Mouse (Mus musculus): ENCODE measurements around the gene Cgas. TPM values are rescaled to one million over a fixed set of nuclear protein-coding genes. Genes with fewer than 3 reads are reported as not detected.

The Cgas gene
- polyA plus RNA-seq, 1 experiment from 2014 or later = 0.44 TPM

DNA sequence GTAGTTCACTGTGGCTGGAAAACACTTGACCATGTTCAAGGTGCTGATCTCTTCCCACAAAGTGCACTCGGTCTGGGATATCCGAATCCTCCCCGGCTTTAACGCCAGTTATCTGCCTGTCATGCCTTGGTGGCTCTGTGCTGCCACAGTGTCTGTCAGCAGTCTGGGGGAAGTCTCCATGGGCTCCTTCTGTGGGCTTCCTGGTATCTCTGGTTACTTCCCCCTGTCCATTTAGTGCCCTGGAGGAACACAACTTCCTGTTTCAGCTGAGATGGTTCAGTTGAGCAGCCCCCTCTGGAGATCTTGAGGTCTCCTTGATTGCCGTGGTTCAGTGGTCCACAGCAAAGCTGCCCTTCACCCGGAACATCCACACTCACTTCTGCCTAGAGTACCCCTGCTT is 14.9 kb downstream of the Cgas start:
- WGBS = 77% methylated on average over 6 of the region's 6 CpGs

DNA sequence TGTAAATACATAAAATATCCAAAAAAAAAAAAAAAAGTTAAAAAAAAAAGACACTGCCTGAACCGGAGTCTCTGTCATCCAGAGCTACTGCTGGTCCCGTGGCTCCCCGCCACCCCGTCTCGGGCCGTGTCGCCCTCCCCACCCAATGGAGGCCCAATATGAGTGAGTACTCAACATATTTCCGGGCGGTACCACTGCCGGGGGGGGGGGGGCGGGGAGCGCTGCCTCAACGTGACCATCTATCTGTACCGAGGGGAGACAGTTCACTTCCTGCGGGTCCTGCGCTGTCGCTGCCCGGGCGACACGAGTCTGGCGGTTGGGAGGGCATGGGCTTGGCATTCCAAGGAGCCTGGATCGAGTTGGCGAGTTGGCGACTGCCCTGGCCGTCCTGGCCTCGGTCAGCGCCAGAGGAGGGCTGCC is 15.7 kb downstream of the Cgas start:
- H3K9ac ChIP-seq (ENCODE audit: low read length) = peak overlapping the region; percentile 20; the same call in 1 of the 2 replicates
- H3K9me3 ChIP-seq (ENCODE audit: control insufficient read depth, low read length) = no peaks in the 10 kb centered on the region
- no peak overlapping the region for H3K27ac ChIP-seq (ENCODE audit: low read depth, low read length)
- 0 out of 2 replicates have a peak, but pooled peaks have one; percentile 36 for ATAC-seq (replicated peaks; ENCODE audit: low FRiP score)
- H3K4me1 ChIP-seq (replicated peaks; ENCODE audit: control insufficient read depth, insufficient read depth, low read length) = 0 out of 2 replicates have a peak, but pooled peaks cover 3% of the 10 kb centered on the region
- H3K4me3 ChIP-seq (ENCODE audit: low read depth, low read length) = peak overlapping the region; percentile 19; the same call in 1 of the 2 replicates
- H3K36me3 ChIP-seq (ENCODE audit: control insufficient read depth, insufficient read depth, low read length) = no peaks in the 10 kb centered on the region
- DNase-seq (ENCODE audit: low spot score) = peak; percentile 57
- H3K4me2 ChIP-seq (ENCODE audit: low read depth, low read length, severe bottlenecking) = peak overlapping the region; percentile 42
- no peaks in the 10 kb centered on the region for H3K27me3 ChIP-seq (ENCODE audit: control insufficient read depth, insufficient read depth, low read length)
- WGBS = 32% methylated on average over 26 of the region's 27 CpGs

More for the DNA sequence above, 14.9 kb downstream of the Cgas start:
- Histone ChIP-seq H3K9ac (ENCODE audit: low read length) (no peak overlapping the region), H3K4me2 (ENCODE audit: low read depth, low read length, severe bottlenecking) (no peak overlapping the region), H3K9me3 (ENCODE audit: control insufficient read depth, low read length) (no peaks in the 10 kb centered on the region), H3K4me1 (replicated peaks; ENCODE audit: control insufficient read depth, insufficient read depth, low read length) (0 out of 2 replicates have a peak, but pooled peaks cover 3% of the 10 kb centered on the region), H3K27me3 (ENCODE audit: control insufficient read depth, insufficient read depth, low read length) (no peaks in the 10 kb centered on the region), H3K27ac (ENCODE audit: low read depth, low read length) (no peak overlapping the region), H3K4me3 (ENCODE audit: low read depth, low read length) (no peak overlapping the region), H3K36me3 (ENCODE audit: control insufficient read depth, insufficient read depth, low read length) (no peaks in the 10 kb centered on the region)
- ATAC-seq (replicated peaks; ENCODE audit: low FRiP score) (no peak), DNase-seq (ENCODE audit: low spot score) (no peak)

DNA sequence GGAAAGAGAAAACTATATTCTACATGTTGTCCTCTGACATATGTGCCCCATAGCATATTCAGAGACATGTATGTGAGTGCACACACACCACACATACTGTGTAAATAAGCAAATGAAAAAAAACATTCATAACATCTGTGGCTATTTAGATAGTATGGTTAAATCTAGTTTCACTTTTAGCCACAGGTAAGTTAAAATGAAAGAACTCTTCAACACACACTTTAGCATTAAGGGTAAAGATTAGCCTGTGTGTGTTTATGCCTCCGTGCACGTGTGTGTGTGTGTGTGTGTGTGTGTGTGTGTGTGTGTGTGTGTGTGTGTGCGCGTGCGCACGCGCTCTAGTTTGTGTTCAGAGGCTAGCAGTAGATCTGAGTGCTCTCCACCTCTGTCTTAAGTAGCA is 41.4 kb downstream of the Cgas start:
- Histone ChIP-seq H3K4me3 (ENCODE audit: low read depth, low read length) (no peak overlapping the region), H3K27me3 (ENCODE audit: control insufficient read depth, insufficient read depth, low read length) (peaks cover 6% of the 10 kb centered on the region), H3K36me3 (ENCODE audit: control insufficient read depth, insufficient read depth, low read length) (no peaks in the 10 kb centered on the region), H3K27ac (ENCODE audit: low read depth, low read length) (no peak overlapping the region), H3K4me1 (replicated peaks; ENCODE audit: control insufficient read depth, insufficient read depth, low read length) (no peaks in the 10 kb centered on the region), H3K9me3 (ENCODE audit: control insufficient read depth, low read length) (no peaks in the 10 kb centered on the region), H3K9ac (ENCODE audit: low read length) (no peak overlapping the region), H3K4me2 (ENCODE audit: low read depth, low read length, severe bottlenecking) (no peak overlapping the region)
- ATAC-seq (replicated peaks; ENCODE audit: low FRiP score) (no peak), DNase-seq (ENCODE audit: low spot score) (no peak)
- 94% methylated on average over 7 of the region's 7 CpGs for WGBS

DNA sequence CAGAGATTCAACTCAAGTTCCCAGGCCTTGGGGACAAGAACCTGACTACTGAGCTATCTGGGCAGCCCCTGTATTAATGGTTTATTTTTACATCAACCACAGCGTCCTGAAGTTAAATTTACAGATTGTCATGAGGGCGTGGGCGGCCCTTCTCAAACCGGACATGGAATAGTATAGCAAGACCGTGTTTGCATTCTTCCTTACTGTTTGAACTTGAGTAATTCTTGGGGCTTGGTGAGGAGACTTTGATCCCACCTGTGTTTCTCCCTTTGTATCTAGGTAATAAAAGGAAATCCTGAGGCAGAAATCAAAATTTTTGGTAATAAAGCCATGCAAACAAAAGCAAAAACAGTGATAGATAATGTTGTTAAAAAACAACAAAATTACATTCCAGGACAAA is 42.5 kb downstream of the Cgas start:
- WGBS = 87% methylated on average over 5 of the region's 5 CpGs
- H3K27me3 ChIP-seq (ENCODE audit: control insufficient read depth, insufficient read depth, low read length) = peaks cover 16% of the 10 kb centered on the region
- no peak overlapping the region for H3K4me3 ChIP-seq (ENCODE audit: low read depth, low read length)
- H3K4me2 ChIP-seq (ENCODE audit: low read depth, low read length, severe bottlenecking) = no peak overlapping the region
- no peaks in the 10 kb centered on the region for H3K36me3 ChIP-seq (ENCODE audit: control insufficient read depth, insufficient read depth, low read length)
- H3K4me1 ChIP-seq (replicated peaks; ENCODE audit: control insufficient read depth, insufficient read depth, low read length) = peaks cover 4% of the 10 kb centered on the region; the same call in 1 of the 2 replicates
- no peak overlapping the region for H3K9ac ChIP-seq (ENCODE audit: low read length)
- ATAC-seq (replicated peaks; ENCODE audit: low FRiP score) (no peak), DNase-seq (ENCODE audit: low spot score) (no peak)
- no peaks in the 10 kb centered on the region for H3K9me3 ChIP-seq (ENCODE audit: control insufficient read depth, low read length)
- H3K27ac ChIP-seq (ENCODE audit: low read depth, low read length) = no peak overlapping the region

DNA sequence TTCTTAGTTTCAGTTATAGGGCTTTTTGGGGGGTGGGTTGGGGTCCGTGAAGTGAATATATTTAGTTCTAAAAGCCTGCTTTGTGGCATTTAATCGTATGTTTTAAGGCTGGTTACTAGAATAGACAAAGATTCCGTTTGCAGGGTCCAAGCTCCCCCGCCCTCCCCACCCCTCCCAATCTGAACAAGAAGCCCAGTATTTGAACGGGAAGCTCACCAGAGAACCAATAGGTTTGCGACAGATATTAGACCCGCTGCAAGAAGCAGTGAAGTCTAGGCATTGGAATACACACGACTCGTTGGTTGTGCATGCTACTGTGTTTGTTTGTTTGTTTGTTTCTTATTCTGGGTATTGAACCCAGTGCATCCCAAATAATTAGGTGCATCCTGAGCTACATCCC is 46.5 kb downstream of the Cgas start:
- Histone ChIP-seq H3K4me2 (ENCODE audit: low read depth, low read length, severe bottlenecking) (no peak overlapping the region), H3K4me3 (ENCODE audit: low read depth, low read length) (no peak overlapping the region), H3K9ac (ENCODE audit: low read length) (no peak overlapping the region), H3K4me1 (replicated peaks; ENCODE audit: control insufficient read depth, insufficient read depth, low read length) (peaks cover 4% of the 10 kb centered on the region; the same call in 1 of the 2 replicates), H3K9me3 (ENCODE audit: control insufficient read depth, low read length) (no peaks in the 10 kb centered on the region), H3K27ac (ENCODE audit: low read depth, low read length) (no peak overlapping the region), H3K36me3 (ENCODE audit: control insufficient read depth, insufficient read depth, low read length) (no peaks in the 10 kb centered on the region), H3K27me3 (ENCODE audit: control insufficient read depth, insufficient read depth, low read length) (peaks cover 34% of the 10 kb centered on the region)
- WGBS = 68% methylated on average over 9 of the region's 9 CpGs
- DNase-seq (ENCODE audit: low spot score) = no peak
- ATAC-seq (replicated peaks; ENCODE audit: low FRiP score) = no peak

DNA sequence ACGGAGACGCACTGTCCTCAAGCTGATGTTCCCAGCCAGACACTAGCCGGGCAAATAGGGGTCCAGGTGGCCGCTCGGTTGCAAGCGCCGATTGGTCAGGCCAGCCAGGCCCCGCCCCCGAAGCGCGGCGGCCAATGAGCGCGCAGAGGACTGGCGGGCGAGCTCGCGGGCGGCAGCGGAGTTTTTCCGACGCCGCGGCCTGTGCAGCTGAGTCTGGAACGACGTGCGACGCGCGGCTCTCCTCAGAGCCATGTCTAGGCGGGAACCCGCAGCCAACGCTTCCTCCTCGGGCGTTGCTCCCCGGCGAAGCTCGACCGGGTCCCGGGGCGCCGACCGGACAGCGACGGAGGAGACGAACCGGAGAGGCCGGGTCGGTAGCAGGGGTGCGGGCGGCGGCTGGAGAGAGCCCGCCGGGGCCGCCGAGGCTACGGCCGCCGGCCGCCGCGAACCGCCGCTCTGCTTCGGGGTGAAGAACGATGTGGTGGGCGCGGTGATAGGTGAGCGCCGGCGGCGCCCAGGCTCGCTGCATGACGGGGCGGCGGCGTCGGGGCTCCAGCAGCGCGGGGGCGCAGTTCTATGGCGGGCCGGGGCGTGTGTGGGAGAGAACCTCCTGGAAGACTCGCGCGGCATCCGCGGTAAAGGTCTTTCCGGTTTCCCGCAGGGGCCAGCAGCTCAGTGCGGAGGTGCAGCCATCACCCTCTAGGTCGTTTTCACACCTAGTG is 47.2 kb downstream of the Cgas start, which contains the start of gene Ddx43:
TSS of gene Ddx43 (plus strand) at position 148 of the 722 bp plus-strand sequence.
- Histone ChIP-seq H3K36me3 (ENCODE audit: control insufficient read depth, insufficient read depth, low read length) (no peaks in the 10 kb centered on the region), H3K9me3 (ENCODE audit: control insufficient read depth, low read length) (no peaks in the 10 kb centered on the region), H3K9ac (ENCODE audit: low read length) (peak within 1 kb of the TSS; percentile 12; the same call in 1 of the 2 replicates), H3K4me1 (replicated peaks; ENCODE audit: control insufficient read depth, insufficient read depth, low read length) (peaks cover 4% of the 10 kb centered on the region; the same call in 1 of the 2 replicates), H3K4me3 (ENCODE audit: low read depth, low read length) (peak within 1 kb of the TSS; percentile 29), H3K27me3 (ENCODE audit: control insufficient read depth, insufficient read depth, low read length) (peaks cover 34% of the 10 kb centered on the region), H3K27ac (ENCODE audit: low read depth, low read length) (no peak within 1 kb of the TSS), H3K4me2 (ENCODE audit: low read depth, low read length, severe bottlenecking) (peak within 1 kb of the TSS; percentile 51)
- ATAC-seq (replicated peaks; ENCODE audit: low FRiP score) = peak; percentile 96
- WGBS = 6% methylated on average over 93 of the region's 93 CpGs
- DNase-seq (ENCODE audit: low spot score) = peak; percentile 87

DNA sequence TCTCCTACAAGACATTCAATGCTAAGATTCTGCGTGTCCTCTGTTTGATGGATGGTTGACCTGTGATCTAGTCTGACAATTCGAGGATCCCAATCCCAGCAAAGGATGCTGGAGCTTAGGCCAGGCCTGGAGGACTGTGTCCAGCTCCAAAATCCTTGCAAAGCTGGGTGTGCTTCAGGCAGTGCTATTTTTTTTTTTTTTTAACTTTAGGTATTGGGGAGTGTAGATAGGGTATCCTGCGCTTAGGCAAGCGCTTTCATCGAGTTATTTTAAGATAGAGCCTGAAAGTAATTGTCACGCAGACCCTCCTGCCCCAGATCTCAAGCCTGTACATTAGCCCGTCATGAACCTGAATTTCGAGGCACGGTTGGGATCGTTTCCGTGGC is 47.8 kb downstream of the Cgas start:
- Histone ChIP-seq H3K4me1 (replicated peaks; ENCODE audit: control insufficient read depth, insufficient read depth, low read length) (peaks cover 4% of the 10 kb centered on the region; the same call in 1 of the 2 replicates), H3K9ac (ENCODE audit: low read length) (no peak overlapping the region), H3K9me3 (ENCODE audit: control insufficient read depth, low read length) (no peaks in the 10 kb centered on the region), H3K27me3 (ENCODE audit: control insufficient read depth, insufficient read depth, low read length) (peaks cover 34% of the 10 kb centered on the region), H3K4me3 (ENCODE audit: low read depth, low read length) (peak overlapping the region; percentile 29; the same call in 1 of the 2 replicates), H3K4me2 (ENCODE audit: low read depth, low read length, severe bottlenecking) (peak overlapping the region; percentile 51; the same call in 1 of the 2 replicates), H3K27ac (ENCODE audit: low read depth, low read length) (no peak overlapping the region), H3K36me3 (ENCODE audit: control insufficient read depth, insufficient read depth, low read length) (no peaks in the 10 kb centered on the region)
- DNase-seq (ENCODE audit: low spot score) = no peak
- whole genome bisulfite sequencing = 43% methylated on average over 11 of the region's 11 CpGs
- ATAC-seq (replicated peaks; ENCODE audit: low FRiP score) = no peak

DNA sequence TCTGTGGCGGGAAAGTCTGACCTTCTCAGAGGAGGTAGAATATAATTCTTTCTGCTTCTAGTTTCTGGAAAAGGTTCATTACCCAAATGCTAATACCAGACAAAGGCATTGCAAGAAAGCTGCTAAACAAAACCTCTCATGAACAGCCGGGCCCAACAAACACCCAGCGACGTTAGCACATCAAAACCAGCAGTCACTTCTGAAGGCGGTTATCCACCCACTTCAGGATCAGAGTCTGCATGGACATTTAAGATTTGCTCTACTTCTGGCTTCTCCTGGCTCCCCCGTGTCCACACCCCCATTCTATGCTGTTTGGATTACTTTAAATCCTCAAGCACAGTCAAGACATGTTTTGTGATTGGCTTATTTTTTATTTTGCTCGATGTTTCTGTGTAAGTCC is 48.4 kb downstream of the Cgas start:
- no peak overlapping the region for H3K4me3 ChIP-seq (ENCODE audit: low read depth, low read length)
- peaks cover 4% of the 10 kb centered on the region; the same call in 1 of the 2 replicates for H3K4me1 ChIP-seq (replicated peaks; ENCODE audit: control insufficient read depth, insufficient read depth, low read length)
- H3K36me3 ChIP-seq (ENCODE audit: control insufficient read depth, insufficient read depth, low read length) = no peaks in the 10 kb centered on the region
- H3K9me3 ChIP-seq (ENCODE audit: control insufficient read depth, low read length) = no peaks in the 10 kb centered on the region
- no peak for DNase-seq (ENCODE audit: low spot score)
- no peak overlapping the region for H3K9ac ChIP-seq (ENCODE audit: low read length)
- no peak overlapping the region for H3K4me2 ChIP-seq (ENCODE audit: low read depth, low read length, severe bottlenecking)
- H3K27ac ChIP-seq (ENCODE audit: low read depth, low read length) = no peak overlapping the region
- ATAC-seq (replicated peaks; ENCODE audit: low FRiP score) = no peak
- WGBS = 67% methylated on average over 7 of the region's 7 CpGs
- H3K27me3 ChIP-seq (ENCODE audit: control insufficient read depth, insufficient read depth, low read length) = peaks cover 34% of the 10 kb centered on the region
